Mouse (Mus musculus): ENCODE measurements at regions not wholly inside any gene's neighbourhood (a gene's known extent, or its start where the extent isn't known, plus 50 kb on each side); places are given as distances from the start of the nearest gene placed in this dataset.

DNA sequence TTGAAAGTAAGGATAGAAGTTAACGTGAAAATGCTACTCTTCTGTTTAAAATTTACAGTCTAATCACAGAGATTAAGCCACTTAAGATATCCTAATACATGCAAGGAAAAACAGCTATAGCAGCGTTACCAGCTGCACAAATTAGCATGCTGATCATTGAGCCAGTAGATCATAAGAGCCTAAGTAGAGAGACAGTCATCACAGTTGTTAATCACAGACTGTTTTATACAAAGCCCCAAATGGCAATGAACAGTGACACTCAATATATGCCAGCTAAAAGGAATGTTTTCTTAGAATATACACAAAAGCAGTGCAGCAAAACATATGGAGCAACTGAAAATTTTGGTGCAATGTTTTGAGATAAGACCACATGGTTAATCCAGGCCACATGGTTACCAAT, 64.7 kb upstream of the Ppp1r3a start:
- no peak for DNase-seq

DNA sequence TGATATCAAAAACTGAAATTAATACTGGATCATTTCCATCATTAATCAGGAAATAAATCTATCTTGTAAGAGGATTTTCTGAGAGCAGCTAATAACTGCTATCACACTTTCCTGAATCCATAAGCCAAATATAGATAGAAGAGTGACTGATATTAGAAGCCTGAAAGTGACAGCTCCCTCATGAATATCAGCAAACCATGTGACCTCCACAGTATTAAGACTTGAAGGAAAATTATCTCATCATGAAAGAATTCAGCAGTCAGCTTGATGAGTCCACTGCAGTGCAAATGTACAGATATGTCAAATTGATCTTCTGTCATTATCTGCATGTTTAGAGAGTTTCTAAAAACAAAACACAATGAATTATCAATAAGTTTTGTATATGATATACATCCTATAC, 69.7 kb upstream of the Ppp1r3a start:
- DNase-seq, result no peak

DNA sequence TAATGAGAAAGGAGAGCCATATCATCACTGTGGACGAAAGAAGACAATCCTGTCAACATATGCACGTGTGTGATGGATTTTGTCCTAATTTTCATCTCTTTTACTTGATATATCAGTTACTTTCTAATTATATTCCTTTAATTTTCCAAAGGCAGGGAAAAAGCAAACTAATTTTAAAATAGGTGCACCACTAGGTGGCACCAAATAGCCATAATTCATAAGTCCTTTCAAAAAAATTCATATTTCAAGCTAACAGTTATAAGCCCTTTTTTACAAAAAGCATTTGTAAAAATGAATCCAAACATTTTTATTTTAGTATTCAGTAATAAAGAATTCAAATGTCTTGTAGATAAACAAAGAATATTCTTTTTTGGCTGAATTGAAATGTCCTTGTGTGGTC, 62.2 kb upstream of the Foxp2 start:
- DNase-seq, result peak; percentile 22

Data from kidney, adult 9 months (tissue).